Mouse (Mus musculus): ENCODE measurements around the gene Btbd35f19.
"Not testable (repeated sequence)": the region's sequence is repeated elsewhere in the genome, so short reads cannot be mapped to it uniquely, and the experiment has no call there.

The Btbd35f19 gene

DNA sequence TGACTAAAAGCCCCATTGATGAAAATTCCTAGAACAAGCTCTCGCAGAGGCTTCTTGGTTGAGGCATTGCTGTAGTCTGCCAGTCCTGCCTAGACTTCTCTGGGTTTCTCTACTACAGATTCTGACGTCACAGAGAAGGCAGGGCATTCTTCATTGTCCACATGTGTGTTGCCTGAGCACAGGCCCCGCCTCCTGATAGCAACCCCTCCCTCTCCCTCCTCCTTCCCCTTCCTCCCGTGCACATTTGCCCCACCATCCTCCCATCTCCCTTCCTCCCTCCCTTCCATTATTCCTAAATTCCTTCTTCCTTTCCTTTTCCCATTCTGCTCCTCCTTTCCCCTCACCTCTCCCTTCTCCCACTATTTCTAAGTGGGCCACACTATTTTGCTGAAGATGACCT lies at the start of gene Btbd35f19:
Gene Btbd35f19, minus strand, starts transcription at position 101 of the 400 bp plus-strand sequence.
- in situ Hi-C loops (cut with MboI, MseI): not testable (repeated sequence)

DNA sequence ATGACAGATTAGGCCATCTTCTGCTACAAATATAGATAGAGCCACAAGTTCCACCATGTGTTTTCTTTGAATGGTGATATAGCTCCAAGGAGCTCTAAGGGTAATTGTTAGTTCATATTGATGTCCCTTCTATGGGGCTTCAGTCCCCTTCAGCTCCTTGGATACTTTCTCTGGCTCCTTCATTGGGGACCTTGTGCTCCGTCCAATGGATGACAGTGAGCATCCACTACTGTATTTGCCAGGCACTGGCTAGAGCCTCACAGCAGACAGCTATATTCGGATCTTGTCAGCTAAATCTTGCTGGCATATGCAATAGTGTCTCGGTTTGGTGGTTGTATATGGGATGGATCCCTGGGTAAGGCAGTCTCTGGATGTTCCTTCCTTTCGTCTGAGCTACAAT lies 41.8 kb downstream of the Btbd35f19 start:
- in situ Hi-C loops (cut with MboI, MseI): loop anchor here (25.0 kb wide), 2 partner anchors 395 to 1395 kb away; partner anchors contain the start of gene Btbd35f21

DNA sequence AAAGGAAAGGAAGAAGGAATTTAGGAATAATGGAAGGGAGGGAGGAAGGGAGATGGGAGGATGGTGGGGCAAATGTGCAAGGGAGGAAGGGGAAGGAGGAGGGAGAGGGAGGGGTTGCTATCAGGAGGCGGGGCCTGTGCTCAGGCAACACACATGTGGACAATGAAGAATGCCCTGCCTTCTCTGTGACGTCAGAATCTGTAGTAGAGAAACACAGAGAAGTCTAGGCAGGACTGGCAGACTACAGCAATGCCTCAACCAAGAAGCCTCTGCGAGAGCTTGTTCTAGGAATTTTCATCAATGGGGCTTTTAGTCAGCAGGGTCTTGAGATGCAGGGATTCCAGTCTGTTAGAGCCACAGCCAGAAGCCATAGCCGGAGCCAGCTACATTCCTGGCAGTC lies 47.6 kb downstream of the Btbd35f19 start, which contains the start of gene Btbd35f26:
Gene Btbd35f26, plus strand, starts transcription at position 301 of the 400 bp plus-strand sequence.
- in situ Hi-C loops (cut with MboI, MseI): loop anchor here (25.0 kb wide), 2 partner anchors 401 to 1401 kb away; partner anchors contain the start of gene Btbd35f21

All from T-helper 2 cell (primary cell).